Mouse (Mus musculus) midbrain, postnatal 0 days (tissue): ENCODE data around the gene Nrp2. TPM values are rescaled to one million over a fixed set of nuclear protein-coding genes. Genes with fewer than 3 reads are reported as not detected.
A peak's percentile ranks its signal among the peaks of the same experiment; 100 is the strongest.

Experiments
- ATAC-seq: fragments of 200-750 bp; cut with Nextera tagmentation; 2 replicates; pipeline ENCODE4 v1.8.0; 2017; ENCODE audit warnings: moderate number of reproducible peaks, mild to moderate bottlenecking, moderate TSS enrichment, moderate library complexity; ENCODE audit not compliant: low FRiP score
- DNase-seq: peaks from one replicate; pipeline ENCODE4 v3.0.0-alpha.2; 2015; ENCODE audit warnings: low spot score
- H3K27ac ChIP-seq: fragments of 300-500 bp; sonication (generic); 2 replicates; pipeline ENCODE4 v1.5.1; 2014; ENCODE audit warnings: low read depth, mild to moderate bottlenecking, low read length, mixed read lengths
- H3K27me3 ChIP-seq: fragments of 300-500 bp; sonication (generic); 2 replicates; pipeline ENCODE4 v1.6.1; 2014; ENCODE audit warnings: low read length, control low read depth, mixed read lengths; ENCODE audit not compliant: insufficient read depth
- H3K36me3 ChIP-seq: fragments of 300-500 bp; sonication (generic); 2 replicates; pipeline ENCODE4 v1.6.1; 2014; ENCODE audit warnings: low read length, control low read depth, mixed read lengths; ENCODE audit not compliant: insufficient read depth
- H3K4me1 ChIP-seq: fragments of 300-500 bp; sonication (generic); 2 replicates; pipeline ENCODE4 v1.6.1; 2014; ENCODE audit warnings: mild to moderate bottlenecking, control low read depth, antibody characterized with exemption, low read length, mixed read lengths; ENCODE audit not compliant: insufficient read depth
- H3K4me2 ChIP-seq: fragments of 300-500 bp; sonication (generic); 2 replicates; pipeline ENCODE4 v1.6.1; 2014; ENCODE audit warnings: low read depth, mild to moderate bottlenecking, low read length, mixed read lengths; ENCODE audit not compliant: poor library complexity, severe bottlenecking
- H3K4me3 ChIP-seq: fragments of 300-500 bp; sonication (generic); 2 replicates; pipeline ENCODE4 v1.5.1; 2014; ENCODE audit warnings: low read depth, mild to moderate bottlenecking, low read length, moderate library complexity
- H3K9ac ChIP-seq: fragments of 300-500 bp; sonication (generic); replicated peaks from 2 replicates; pipeline ENCODE4 v1.6.1; 2014; ENCODE audit warnings: mild to moderate bottlenecking, low read length, moderate library complexity, mixed read lengths; ENCODE audit not compliant: poor library complexity, severe bottlenecking
- H3K9me3 ChIP-seq: fragments of 300-500 bp; sonication (generic); 2 replicates; pipeline ENCODE4 v1.6.1; 2016; ENCODE audit warnings: low read length, control low read depth
- CTCF ChIP-seq: IDR thresholded peaks from 2 replicates; pipeline ENCODE4 v1.5.1; 2016; ENCODE audit warnings: antibody characterized with exemption, mild to moderate bottlenecking
- WGBS: fragments of 180-500 bp; shearing (Covaris S2); extraction: QIAGEN DNeasy Blood & Tissue Kit; methylation state at CpG from one replicate; pipeline ENCODE4 v1.1.7; 2014; 5-methylcytosine and 5-hydroxymethylcytosine counted together
- polyA plus RNA-seq: library from polyadenylated mRNA; unstranded; fragments of >200 nt; fragmentation: Nextera tagmentation; extraction: Ambion mirVana; gene quantifications from 2 replicates; pipeline ENCODE4 v1.2.1, GENCODE M21; 2015
- total RNA-seq: library from RNA; depleted of rRNA; stranded (reverse); fragments of >200 nt; gene quantifications from 2 replicates; pipeline ENCODE4 v1.2.3, GENCODE M21; 2014

The Nrp2 gene
- total and polyA plus RNA-seq, 2 experiments from 2014 or later, result 17.1 to 56.7 TPM

GRCm38 (mm10) chr1:62743064-62743694 is 40.1 kb downstream of the Nrp2 start:
- H3K9ac ChIP-seq, result no peak overlapping the region
- ATAC-seq (peak; percentile 66; the same call in 1 of the 2 replicates), DNase-seq (peak; percentile 33)
- no peaks in the 10 kb centered on the region for H3K9me3 ChIP-seq
- H3K27ac ChIP-seq, result no peak overlapping the region
- peak; percentile 25; the same call in 1 of the 2 replicates for TF ChIP-seq CTCF
- no peaks in the 10 kb centered on the region for H3K4me1 ChIP-seq
- 14% methylated on average over 8 of the region's 8 CpGs for WGBS
- H3K4me2 ChIP-seq, result no peak overlapping the region
- no peak overlapping the region for H3K4me3 ChIP-seq
- H3K27me3 ChIP-seq, result no peaks in the 10 kb centered on the region
- peaks cover 27% of the 10 kb centered on the region for H3K36me3 ChIP-seq

GRCm38 (mm10) chr1:62745889-62746288 is 42.8 kb downstream of the Nrp2 start:
- Histone ChIP-seq H3K27me3 (no peaks in the 10 kb centered on the region), H3K27ac (no peak overlapping the region), H3K9ac (no peak overlapping the region), H3K36me3 (peaks cover 20% of the 10 kb centered on the region; the same call in 1 of the 2 replicates), H3K4me1 (peaks cover 4% of the 10 kb centered on the region; the same call in 1 of the 2 replicates), H3K4me3 (no peak overlapping the region), H3K4me2 (no peak overlapping the region), H3K9me3 (no peaks in the 10 kb centered on the region)
- ATAC-seq (no peak), DNase-seq (no peak)
- no peak for TF ChIP-seq CTCF
- WGBS, result 94% methylated on average over 8 of the region's 8 CpGs

GRCm38 (mm10) chr1:62747421-62748111 is 44.5 kb downstream of the Nrp2 start:
- no peak for TF ChIP-seq CTCF
- DNase-seq, result no peak

GRCm38 (mm10) chr1:62748361-62748760 is 45.3 kb downstream of the Nrp2 start:
- Histone ChIP-seq H3K27me3 (no peaks in the 10 kb centered on the region), H3K9ac (no peak overlapping the region), H3K4me2 (no peak overlapping the region), H3K4me3 (no peak overlapping the region), H3K4me1 (peaks cover 8% of the 10 kb centered on the region; the same call in 1 of the 2 replicates), H3K36me3 (peaks cover 20% of the 10 kb centered on the region; the same call in 1 of the 2 replicates), H3K27ac (no peak overlapping the region), H3K9me3 (no peaks in the 10 kb centered on the region)
- TF ChIP-seq CTCF, result no peak
- DNase-seq (no peak), ATAC-seq (no peak)
- WGBS, result 74% methylated on average over 3 of the region's 3 CpGs

More at GRCm38 (mm10) chr1:62747421-62748111, 44.5 kb downstream of the Nrp2 start:
- Histone ChIP-seq H3K4me3 (no peak overlapping the region), H3K4me1 (peaks cover 8% of the 10 kb centered on the region; the same call in 1 of the 2 replicates), H3K4me2 (no peak overlapping the region), H3K27ac (no peak overlapping the region), H3K9me3 (no peaks in the 10 kb centered on the region), H3K9ac (no peak overlapping the region), H3K27me3 (no peaks in the 10 kb centered on the region), H3K36me3 (peaks cover 20% of the 10 kb centered on the region; the same call in 1 of the 2 replicates)
- no peak for ATAC-seq
- 72% methylated on average over 10 of the region's 10 CpGs for WGBS

GRCm38 (mm10) chr1:62749716-62750115 is 46.6 kb downstream of the Nrp2 start:
- DNase-seq, result no peak
- 46% methylated on average over 14 of the region's 14 CpGs for WGBS
- Histone ChIP-seq H3K27me3 (no peaks in the 10 kb centered on the region), H3K4me1 (peaks cover 8% of the 10 kb centered on the region; the same call in 1 of the 2 replicates), H3K9ac (no peak overlapping the region), H3K9me3 (no peaks in the 10 kb centered on the region), H3K4me3 (no peak overlapping the region), H3K27ac (no peak overlapping the region), H3K36me3 (peaks cover 17% of the 10 kb centered on the region; the same call in 1 of the 2 replicates), H3K4me2 (no peak overlapping the region)
- no peak for ATAC-seq
- no peak for TF ChIP-seq CTCF
